Mouse (Mus musculus) layer of hippocampus, adult 18-20 months (tissue): Measurements from ENCODE around the gene Mfn1. TPM values are rescaled to one million over a fixed set of nuclear protein-coding genes. Genes with fewer than 3 reads are reported as not detected.

Experiments used
- DNase-seq, 2 experiments: peaks; one replicate each; pipeline ENCODE4 v3.0.0; 2022; ENCODE audit warnings: low spot score in 2 of 2
- total RNA-seq, 2 experiments: library from RNA; stranded (reverse); gene quantifications; 2 replicates each; pipeline ENCODE4 v1.2.3; 2021

Mfn1 gene
- total RNA-seq, 2 experiments from 2014 or later: 86.7 to 88.5 TPM

DNA sequence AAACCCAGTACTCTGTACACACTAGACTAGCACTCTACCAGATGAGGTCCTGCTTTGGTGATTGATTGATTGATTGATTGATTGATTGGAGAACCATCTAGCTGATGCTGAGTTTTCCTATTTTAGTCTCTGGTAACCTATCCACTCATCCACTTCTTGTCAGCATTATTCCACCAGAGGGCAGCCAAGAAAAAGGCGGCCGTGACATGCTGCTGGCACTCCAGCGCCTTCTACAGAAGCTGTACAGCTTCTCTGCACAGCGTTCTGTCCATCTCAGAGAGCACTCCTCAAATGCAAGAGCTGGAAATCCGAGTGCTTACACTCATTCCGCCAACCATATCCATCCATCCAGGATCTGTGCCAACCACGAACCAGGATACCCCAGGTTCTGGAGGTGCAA lies 81.3 kb downstream of the Mfn1 start:
- peak; percentile 31 to 81 for DNase-seq

DNA sequence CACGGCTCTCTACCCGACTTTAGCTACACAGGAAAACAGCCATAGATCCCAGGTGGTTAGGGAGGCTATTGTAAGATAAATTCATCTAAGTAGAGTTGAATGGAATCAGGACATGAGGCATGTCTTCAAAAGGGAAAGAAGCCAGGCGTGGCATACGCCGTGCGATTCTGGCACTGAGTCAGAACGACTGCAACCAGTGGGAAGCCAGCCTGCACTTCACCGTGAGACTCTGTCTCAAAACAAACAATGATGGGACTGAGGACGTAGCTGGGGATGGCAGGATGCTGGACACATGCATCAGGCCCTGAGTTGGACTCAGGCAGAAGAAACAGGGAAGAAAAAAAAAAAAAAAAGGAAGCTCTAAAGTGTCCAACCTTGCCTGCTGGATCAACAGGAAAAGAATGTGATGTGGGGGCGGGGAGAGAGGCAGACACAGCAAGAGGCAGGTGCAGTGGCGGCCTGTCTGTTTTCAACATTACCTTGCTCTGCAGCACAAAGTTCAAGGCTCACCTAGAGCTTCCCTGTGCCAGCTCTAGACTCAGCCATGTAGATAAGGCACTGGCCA lies 82.4 kb downstream of the Mfn1 start:
- DNase-seq: no peak

DNA sequence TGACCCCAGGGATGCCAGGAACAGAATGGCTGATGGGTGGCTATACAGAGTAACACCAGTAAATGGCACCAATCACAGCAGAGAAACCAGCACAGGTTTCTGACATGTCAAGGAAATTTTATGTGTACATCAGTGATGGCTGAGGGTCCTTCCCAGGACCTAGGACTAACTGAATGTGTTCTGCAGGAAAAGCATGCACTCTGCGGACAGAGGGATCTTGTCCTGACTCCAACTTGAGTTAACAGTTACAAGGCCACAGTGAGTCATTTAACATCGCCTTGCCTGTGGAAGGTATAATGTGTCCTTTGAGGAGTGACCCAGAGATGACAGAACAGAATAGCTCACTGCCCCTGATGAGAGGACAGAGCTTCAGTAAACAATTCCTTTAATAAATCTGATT lies 85.5 kb downstream of the Mfn1 start:
- DNase-seq: no peak

DNA sequence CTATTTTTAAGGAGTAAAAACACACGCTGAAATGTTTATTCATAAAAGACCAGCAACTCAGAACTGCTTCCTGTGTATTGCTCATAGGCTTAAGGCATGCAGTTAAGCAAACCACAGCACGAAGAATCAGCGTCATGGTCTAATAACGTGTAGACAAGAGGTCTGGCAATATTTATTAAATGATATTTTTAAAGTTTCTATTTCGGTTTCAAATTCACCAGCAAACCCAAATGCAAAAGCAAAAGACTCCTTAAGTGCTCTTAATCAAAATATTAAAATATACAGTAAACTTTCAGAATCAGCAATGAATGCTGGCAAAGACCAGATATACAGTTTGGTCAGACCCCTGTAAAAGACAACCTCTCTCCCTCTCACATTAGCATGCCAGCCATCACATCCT lies 86.1 kb downstream of the Mfn1 start:
- no peak for DNase-seq

DNA sequence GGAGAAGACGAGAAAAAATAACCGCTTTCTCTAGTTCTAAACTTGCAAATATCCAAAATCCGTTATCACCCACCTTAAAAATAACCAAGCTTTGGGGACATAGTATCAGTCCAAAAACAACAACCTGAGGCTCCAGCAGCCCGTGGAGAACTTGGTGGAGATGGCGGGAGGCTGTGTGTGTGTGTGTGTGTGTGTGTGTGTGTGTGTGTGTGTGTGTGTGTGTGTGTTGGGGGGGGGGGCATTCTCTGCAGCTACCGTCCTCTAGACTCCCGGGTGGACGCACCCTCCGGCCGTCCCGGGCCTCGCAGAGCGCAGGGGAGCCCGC lies 86.7 kb downstream of the Mfn1 start:
- no peak for DNase-seq

DNA sequence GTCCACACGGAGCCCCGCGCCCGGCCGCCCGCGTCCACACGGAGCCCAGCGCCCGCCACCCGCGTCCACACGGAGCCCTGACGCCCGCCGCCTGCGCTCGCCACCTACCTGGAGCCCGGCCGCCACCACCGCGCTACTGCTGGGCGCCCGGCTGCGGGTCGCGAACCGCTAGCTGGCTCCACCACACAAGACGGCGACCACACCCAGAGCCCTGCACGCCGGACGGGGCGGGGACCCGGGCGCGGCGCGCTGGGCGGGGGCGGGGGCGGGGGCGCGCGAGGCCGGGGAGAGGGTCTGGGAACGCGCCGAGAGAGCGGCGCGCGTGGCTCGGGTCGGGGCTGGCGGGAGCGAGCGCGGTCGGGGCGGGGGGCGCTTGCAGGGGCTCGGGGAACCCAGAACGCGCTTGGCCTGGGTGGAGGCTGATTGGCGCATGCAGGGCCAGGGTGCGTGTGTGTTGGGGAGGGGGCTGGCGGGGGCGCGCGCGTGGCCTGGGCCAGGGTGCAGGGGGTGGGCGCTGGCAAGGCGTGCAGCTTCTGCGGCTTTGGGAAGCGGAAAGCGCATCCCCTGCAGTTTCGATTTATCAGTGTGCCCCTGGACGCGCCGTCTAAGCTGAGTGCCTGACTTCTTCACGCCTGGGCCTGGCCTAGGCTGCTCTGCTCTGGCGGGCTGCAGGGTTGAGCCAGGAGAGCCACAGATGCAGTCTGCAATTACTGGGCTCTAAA lies 87.2 kb downstream of the Mfn1 start, which contains the start of gene Gnb4:
Gene Gnb4, minus strand, starts transcription at position 255 of the 722 bp plus-strand sequence.
- DNase-seq: no peak

DNA sequence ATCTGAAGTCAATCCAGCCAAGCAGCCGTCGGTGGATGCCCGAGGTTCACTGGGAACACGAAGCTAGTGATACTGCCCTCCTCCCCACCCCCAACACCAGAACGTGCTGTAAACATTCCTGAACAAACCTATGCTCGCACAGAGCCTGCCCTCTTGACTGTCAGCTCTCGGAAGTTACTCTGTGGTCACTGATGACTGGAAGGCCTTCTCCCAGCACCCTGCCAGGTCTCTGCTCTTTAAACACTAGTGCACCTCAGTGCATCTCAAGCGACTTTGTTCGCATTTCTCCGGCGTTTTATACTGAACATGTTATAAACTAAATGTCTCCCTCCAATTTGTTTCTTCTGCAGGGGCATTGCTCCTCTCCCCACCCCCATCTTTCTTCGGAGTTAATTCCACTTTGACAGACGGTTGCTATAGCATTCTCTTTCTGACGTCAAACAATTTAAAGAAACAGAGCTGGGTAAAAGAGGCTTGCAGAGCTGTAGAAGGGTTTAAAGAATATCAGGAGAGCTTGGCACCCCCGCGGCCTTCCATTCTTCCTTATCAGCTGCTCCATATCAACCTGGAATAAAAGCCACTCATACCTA lies 87.9 kb downstream of the Mfn1 start:
- DNase-seq: no peak

DNA sequence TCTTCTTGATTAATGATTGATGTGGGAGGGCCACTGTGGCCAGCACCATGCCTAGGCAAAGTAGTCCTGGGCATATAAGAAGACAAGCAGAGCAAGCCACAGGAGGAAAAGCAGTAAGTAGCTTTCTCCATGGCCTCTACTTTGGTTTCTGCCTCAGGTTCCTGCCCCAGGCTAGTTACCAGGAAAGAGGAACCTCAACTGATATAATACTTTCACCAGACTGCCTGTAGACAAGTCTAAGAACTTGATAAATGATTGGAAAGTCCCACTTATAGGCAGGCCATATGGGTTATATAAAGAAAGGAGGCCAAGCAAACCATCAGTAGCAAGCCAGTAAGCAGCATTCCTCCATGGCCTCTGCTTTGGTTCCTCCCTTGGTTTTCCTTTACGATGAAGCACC lies 92.4 kb downstream of the Mfn1 start:
- DNase-seq: no peak

DNA sequence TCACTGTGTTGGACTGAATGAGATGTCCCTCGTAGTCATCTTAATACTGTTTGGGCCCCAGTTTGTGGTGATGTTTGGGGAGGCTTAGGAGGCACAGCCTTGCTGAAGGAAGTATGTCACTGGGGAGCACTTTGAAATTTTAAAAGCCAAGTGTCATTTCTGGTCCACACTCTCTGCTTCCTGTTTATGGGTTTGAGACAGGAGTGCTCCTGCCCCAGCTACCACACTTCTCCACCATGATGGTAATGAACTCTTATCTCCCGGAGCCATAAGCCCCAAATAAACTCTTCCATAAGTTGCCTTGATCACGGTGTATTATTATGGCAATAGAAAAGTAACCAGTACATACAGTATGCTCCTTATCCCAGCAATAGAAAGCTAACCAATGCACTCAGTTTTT lies 92.8 kb downstream of the Mfn1 start:
- DNase-seq: no peak

DNA sequence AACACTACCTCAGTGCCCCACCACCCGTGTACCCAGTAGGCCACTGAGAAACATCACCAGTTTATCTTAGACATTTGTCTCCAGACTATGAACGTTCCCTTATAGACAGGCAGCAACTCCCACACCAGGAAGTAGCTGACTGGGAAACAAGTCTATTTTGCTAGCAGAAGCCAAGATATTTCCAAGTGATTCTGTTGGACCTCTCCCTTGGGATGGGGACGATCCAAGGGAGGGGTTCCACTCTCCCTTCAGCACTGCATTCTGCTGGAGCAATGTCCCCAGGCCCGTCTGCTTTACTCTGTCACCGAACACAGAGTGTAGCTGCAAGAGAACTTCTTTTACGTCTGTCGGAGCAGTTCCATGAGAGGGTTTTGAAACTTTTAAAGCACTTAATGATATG lies 98.9 kb downstream of the Mfn1 start:
- no peak for DNase-seq

Other genes with a start within 250 kb of the Mfn1 start
- 10 to 100 TPM; 59.5 to 59.8 TPM for gene Zmat3, start 163.5 kb upstream of the Mfn1 start, total RNA-seq
- gene Pik3ca, start 131.8 kb upstream of the Mfn1 start, total RNA-seq: 10 to 100 TPM; 47.4 to 52.0 TPM
- gene Kcnmb3, start 37.2 kb upstream of the Mfn1 start, total RNA-seq: under 1 TPM in 1 of 2 experiments, not detected in 1; 0.76 TPM
- gene Zfp639, start 19.2 kb upstream of the Mfn1 start, total RNA-seq: 10 to 100 TPM; 32.0 to 35.3 TPM
- gene Gnb4, start 87.1 kb downstream of the Mfn1 start, total RNA-seq: 10 to 100 TPM; 12.4 to 13.7 TPM
- gene Actl6a, start 176.8 kb downstream of the Mfn1 start, total RNA-seq: 10 to 100 TPM; 16.3 to 17.3 TPM
- gene Ndufb5, start 207.5 kb downstream of the Mfn1 start, total RNA-seq: 100 to 1,000 TPM; 181 to 187 TPM
- 10 to 100 TPM; 18.0 to 18.4 TPM for gene Mrpl47, start 208.1 kb downstream of the Mfn1 start, total RNA-seq